Mouse (Mus musculus) brain, embryonic 14.5 days (tissue): Measurements from ENCODE around the gene Zfpm1.

ENCODE experiments used
- CTCF ChIP-seq: fragments of 200-500 bp; IDR thresholded peaks from 2 replicates; pipeline ENCODE4 v1.5.1; 2012; ENCODE audit warnings: inconsistent platforms, mild to moderate bottlenecking, moderate library complexity, borderline replicate concordance; ENCODE audit not compliant: insufficient read depth, insufficient read length; ENCODE audit errors: extremely low read depth
- POLR2A ChIP-seq: fragments of 200-500 bp; IDR thresholded peaks from 2 replicates; pipeline ENCODE4 v1.6.1; 2012; ENCODE audit warnings: mild to moderate bottlenecking, inconsistent platforms, borderline replicate concordance; ENCODE audit not compliant: poor library complexity, insufficient read depth, insufficient read length, severe bottlenecking; ENCODE audit errors: extremely low read depth

DNA sequence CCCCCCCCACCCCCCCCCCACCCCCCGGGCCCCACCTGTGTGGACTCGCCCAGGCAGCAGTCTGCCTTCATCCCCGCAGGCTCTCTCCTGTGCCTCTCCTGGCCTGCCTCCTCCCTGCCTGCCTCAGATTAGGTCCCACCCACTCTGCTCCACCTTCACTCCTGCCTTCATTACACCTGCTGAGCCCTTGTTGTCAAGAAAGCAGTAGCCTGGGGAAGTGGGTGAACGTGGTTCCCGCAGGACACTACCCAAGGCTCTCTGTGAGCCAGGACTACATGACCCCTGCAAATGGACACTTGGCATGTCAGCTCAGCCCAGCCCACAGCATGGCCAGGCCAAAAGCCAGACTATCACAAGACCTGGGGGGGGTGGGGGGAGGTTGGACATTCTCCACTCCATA is 62.3 kb downstream of the Zfpm1 start:
- TF ChIP-seq CTCF (no peak), POLR2A (no peak)
